Mouse (Mus musculus) lung, postnatal 14 days (tissue): Measurements from ENCODE around the gene Wnt1.
A peak's percentile ranks its signal among the peaks of the same experiment; 100 is the strongest.

Source experiments
- DNase-seq: peaks from one replicate; pipeline ENCODE4 v3.0.0; 2021

Wnt1 gene

DNA sequence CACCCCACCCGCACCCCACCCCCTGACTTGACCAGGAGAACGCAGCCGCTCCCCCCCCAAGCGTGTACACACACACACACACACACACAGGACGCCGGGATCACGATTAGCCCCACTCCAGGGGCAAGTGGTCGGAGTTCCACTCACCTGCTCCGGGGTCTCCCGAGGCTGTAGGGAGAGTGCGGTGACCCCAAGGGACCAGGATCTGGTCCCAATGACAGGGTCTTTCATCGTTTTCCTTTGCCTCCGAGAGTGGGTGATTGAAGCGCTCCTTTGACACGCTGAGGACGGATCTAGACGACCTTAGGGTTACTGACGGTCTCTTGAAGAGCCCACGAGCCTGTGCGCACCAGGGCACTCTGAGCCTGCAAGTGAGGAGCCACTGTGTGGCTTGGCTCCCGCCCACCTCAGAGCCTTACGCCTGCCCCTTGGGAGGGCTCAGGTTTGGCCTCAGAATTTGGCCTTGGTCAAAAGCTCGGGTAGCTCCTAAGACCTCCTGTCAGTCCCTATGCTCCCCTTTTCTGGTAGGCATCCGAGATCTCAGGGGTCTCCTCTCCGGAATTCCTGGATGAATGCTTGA lies 11.4 kb upstream of the Wnt1 start:
- no peak for DNase-seq

DNA sequence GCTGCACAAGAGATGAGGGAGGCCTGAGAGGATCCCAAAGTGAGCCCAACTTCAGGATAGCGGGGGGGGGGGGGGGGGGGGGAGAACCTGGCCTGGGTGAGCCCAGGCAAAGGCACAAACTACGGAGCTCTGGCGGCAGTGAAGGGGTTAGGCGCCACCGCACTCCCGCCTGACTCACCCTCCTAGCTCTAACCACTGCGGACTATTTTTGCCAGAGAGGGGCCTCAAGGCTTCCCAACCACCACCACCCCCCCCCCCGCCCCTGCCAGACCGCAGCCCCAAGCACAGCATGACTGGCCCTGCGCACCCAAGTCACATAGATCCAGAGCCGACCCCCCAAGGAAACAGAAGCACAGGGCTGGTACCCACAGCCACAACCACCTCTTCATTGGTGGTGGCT lies 10.9 kb upstream of the Wnt1 start:
- DNase-seq: no peak

DNA sequence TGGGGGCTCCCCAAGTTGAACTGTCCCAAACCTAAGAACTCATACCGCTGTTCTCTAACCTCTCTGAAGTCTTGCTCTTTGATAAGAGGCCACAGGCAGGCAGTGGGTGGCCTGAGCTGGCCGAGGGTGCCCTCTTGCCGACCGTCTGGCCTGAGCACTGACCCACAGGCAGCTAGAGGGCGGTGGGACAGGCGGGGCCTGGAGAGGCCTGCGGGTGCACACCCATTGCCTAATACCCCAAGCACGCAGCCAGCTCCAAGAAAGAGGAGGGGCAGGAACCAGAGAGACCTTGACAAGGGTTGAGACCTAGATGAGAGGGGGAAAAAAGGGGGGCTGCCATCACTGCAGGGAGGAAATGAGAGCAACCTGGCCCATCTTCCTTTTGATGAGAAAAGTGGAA lies 9.6 kb upstream of the Wnt1 start:
- no peak for DNase-seq

DNA sequence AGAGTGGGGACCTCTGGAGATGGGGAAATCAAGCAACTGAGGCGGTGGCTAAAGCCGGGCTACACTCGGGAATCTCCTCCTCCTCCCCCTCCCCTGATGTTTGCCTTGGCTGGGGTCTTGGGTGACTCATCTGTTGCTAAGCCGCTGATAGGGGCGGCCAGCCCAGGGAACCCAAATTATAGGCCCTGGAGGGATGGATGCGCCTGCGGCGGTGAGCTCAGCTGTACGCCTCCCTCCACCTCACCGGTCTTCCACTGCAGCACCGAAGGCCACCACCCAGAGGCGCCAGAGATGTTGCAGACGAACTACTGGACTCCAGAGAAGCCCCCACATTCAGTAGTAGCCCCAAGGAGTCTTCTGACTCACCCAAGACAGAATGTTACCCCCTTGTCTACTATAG lies 9.1 kb upstream of the Wnt1 start:
- DNase-seq: no peak

DNA sequence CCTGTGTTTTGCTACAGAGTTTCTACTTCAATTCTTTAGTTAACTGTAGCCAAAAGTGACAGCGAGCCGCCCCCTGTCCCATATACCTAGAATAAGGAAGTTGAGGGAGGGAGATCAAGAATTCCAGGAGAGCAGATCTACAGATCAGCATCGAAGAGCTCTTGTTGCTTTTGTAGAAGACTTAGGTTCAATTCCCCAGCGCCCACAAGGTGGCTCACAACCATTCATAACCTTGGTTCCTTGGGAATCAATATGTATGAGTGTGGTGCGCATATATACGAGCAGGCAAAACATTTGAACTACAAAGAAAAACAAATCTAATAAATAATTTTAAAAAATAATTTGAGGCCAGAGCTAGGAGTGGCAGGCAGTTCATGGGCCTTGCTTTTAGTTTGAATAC lies 8.5 kb upstream of the Wnt1 start:
- no peak for DNase-seq

DNA sequence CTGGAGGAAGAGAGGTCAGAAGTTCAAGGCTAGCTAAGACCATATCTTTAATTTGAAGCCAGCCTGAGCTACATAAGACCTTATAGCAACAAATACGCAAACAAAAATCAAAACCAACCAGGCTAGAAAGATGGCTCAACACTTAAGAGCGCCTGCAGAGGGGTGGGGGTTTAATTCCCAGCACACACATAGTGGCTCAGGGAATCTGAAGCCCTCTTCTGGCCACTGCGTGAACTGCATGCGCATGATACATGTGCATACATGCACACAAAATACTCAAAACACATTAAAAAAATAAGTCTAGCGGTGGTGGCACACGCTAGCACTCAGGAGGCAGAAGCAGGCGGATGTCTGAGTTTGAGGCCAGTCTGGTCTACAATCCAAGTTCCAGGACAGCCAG lies 3.9 kb upstream of the Wnt1 start:
- no peak for DNase-seq

DNA sequence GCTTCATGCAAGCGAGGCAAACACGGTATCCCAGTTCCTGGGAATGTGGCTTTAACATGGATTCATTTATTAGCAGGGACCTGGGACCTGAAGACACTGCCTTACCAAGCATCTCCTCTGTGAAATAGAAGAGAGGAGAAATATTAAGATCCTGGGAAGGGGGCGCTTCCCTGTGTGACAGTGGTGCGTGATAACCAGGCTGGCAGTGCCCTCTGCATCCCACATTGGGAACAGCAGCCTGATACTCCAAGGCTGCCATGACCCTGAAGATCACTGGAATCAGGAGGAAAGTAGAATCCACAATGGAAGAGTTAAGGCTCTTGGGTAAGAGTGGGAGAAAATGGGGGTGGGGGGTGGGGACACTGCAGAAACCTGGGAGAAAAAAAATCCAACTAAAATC lies 1.7 kb upstream of the Wnt1 start:
- no peak for DNase-seq

DNA sequence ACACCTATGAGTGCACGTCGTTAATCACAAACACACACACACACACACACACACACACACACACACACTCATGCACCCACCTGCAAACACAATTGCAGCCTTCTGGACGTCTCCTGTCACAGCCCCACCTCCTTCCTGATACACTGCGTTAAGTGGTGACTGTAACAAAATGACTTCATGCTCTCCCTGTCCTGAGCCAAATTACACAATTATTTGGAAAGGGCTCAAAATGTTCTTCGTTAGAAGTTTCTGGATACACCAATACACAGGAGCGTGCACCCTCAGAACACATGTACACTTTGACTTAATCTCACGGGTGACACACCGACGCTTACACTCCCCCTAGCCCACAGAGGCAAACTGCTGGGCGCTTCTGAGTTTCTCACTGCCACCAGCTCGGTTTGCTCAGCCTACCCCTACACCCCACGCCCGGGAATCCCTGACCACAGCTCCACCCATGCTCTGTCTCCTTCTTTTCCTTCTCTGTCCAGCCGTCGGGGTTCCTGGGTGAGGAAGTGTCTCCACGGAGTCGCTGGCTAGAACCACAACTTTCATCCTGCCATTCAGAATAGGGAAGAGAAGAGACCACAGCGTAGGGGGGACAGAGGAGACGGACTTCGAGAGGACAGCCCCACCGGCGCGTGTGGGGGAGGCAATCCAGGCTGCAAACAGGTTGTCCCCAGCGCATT lies 541 bp upstream of the Wnt1 start:
- DNase-seq: no peak

DNA sequence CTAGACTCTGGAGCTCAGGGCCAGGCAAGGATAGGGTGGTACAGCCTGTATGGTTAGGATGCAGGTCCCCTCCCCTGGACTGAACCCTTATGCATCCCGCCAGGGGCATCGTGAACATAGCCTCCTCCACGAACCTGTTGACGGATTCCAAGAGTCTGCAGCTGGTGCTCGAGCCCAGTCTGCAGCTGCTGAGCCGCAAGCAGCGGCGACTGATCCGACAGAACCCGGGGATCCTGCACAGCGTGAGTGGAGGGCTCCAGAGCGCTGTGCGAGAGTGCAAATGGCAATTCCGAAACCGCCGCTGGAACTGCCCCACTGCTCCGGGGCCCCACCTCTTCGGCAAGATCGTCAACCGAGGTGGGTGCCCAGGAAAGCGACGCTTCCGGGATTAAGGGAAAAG lies 1.1 kb downstream of the Wnt1 start:
- DNase-seq: no peak

DNA sequence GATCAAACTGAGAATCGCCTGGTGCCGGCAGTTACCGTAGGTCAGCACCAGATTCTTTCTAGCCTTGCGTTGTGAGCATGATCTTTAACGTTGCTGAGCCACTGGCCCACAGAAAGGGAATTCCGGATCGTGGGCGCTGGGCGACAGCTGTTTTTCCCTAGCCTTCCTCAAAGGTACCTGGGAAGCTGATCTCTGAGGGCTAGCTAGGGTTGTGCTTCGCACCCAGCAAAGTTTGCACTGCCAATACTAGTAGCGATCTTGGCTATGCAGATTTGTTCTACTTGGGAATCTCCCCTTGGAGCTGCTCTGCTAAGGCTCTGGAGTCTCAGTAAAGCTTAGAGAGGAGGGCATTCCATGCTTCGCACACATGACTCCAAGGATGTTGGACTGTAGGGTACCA lies 1.6 kb downstream of the Wnt1 start:
- no peak for DNase-seq

DNA sequence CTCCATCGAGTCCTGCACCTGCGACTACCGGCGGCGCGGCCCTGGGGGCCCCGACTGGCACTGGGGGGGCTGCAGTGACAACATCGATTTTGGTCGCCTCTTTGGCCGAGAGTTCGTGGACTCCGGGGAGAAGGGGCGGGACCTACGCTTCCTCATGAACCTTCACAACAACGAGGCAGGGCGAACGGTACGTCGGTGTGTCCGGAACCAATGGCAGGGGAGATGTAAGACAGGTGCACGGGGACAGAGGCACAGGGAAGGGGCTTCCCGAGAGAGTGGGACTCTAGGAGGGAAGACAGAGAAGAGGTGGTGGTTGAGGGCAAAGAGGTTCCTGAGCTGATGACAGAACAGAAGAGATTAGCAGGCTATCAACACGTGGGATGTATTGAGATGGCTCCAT lies 2.1 kb downstream of the Wnt1 start:
- DNase-seq: no peak

DNA sequence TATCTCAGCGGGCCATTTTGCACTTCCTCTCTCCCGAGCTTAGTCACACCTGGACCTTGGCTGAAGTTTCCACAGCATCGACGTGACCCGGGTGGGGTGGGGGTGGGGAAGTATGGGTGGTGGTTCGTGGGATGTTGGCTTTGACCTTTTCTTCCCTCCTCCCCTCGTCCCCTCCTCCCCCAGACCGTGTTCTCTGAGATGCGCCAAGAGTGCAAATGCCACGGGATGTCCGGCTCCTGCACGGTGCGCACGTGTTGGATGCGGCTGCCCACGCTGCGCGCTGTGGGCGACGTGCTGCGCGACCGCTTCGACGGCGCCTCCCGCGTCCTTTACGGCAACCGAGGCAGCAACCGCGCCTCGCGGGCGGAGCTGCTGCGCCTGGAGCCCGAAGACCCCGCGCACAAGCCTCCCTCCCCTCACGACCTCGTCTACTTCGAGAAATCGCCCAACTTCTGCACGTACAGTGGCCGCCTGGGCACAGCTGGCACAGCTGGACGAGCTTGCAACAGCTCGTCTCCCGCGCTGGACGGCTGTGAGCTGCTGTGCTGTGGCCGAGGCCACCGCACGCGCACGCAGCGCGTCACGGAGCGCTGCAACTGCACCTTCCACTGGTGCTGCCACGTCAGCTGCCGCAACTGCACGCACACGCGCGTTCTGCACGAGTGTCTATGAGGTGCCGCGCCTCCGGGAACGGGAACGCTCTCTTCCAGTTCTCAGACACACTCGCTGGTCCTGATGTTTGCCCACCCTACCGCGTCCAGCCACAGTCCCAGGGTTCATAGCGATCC lies 2.8 kb downstream of the Wnt1 start:
- no peak for DNase-seq

DNA sequence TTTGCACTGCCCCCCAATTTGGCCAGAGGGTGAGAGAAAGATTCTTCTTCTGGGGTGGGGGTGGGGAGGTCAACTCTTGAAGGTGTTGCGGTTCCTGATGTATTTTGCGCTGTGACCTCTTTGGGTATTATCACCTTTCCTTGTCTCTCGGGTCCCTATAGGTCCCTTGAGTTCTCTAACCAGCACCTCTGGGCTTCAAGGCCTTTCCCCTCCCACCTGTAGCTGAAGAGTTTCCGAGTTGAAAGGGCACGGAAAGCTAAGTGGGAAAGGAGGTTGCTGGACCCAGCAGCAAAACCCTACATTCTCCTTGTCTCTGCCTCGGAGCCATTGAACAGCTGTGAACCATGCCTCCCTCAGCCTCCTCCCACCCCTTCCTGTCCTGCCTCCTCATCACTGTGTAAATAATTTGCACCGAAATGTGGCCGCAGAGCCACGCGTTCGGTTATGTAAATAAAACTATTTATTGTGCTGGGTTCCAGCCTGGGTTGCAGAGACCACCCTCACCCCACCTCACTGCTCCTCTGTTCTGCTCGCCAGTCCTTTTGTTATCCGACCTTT lies 3.6 kb downstream of the Wnt1 start:
- no peak for DNase-seq

DNA sequence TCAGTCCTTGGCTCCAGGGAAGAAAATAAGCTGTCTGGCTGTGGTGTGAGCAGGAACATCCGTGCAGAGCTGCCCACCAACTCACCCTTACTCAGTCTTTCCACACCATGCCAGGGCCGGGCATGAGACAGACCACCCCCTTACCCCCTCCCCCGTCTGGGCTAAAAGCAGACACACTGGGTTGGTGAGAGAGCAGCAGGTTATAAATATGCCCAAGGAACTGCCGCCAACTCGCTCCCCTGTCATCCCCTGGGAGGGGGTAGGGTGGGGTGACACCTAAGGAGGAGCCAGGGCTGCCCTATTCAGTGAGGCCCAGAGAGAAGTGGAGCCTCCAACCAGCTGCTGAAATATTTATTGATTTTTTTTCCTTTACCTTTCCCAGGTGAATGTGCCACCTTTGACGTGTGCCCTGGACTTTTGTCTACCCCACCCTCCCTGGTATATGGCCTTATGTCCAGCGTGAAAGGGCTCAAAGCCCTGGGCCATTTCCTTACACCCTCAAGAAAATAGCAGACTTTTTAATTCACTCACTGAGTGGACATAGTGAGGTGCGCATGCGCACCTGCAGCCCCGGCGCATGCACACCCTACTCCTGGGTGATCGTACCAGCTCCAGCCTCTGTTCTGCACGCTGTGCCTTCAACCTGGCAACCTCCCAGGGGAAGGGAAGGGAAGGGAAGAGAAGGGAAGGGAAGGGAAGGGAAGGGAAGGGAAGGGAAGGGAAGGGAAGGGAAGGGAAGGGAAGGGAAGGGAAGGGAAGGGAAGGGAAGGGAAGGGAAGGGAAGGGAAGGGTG lies 7.3 kb downstream of the Wnt1 start:
- no peak for DNase-seq

DNA sequence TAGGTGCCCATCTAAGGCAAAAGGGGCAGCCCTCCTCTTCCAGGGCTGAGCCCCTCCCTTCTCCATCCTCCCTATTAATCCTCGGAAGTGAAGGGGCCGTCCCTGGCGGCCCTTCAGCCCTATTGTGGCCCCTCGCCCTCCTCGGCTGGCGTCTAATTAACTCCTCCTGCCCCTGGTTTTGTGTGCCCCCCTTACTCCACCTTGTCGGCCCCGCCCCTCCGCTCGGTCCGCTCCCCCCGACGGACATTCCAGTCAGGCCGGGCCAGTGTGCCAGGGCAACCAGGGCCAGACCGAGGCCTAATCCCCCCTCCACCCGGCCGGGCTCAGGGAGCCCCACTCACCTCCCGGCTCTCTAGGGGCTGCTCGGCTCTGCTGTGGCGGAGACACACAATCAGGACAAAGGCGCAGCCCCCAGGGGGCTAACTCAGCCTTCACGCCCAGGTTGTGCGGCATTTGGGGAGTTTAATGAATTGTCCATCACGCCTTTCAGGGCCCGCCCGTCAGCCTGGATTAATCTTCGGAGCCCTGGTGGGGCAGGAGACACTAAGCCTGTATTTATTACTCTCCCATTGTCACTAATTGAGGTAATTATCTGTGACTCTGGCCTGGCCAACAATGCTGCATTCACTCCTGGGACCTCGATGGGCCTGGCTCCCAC lies 8.3 kb downstream of the Wnt1 start:
- no peak for DNase-seq

DNA sequence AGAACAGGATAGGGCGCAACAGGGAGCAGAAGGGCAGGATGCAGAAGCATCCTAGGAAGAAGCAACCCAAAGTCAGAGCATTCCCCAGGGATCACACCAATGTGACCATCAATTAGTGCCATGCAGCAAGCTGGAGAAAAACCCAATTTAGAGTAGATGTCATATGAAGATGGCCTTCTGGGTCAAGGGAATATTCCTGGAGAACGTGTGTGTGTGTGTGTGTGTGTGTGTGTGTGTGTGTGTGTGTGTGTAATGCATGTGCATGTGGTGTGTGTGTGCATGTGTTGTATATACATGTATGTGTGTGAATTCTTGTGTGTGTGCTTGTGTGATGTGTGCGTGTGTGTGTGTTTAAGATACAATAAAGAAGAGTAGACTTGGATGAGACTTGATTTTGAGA lies 9.2 kb downstream of the Wnt1 start:
- DNase-seq: no peak

DNA sequence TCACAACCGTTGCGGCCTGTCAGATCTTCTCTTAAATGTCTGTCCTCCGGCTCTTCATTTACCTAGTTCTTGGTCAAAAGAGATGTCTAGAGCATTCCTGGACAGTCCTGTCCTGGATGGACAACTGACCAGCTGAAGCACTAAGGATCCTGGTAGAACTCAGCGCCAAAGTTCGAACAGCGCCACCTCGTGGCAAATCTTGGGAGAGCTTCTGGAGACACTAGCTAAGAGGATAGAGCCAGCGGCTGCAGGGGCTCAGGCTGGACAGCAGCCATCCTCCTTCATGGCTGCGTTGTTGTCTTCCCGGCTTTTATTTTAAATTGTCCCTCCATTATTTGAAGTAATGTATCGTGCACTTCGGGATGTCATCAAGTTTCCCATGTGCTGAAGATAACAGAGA lies 9.7 kb downstream of the Wnt1 start:
- peak; percentile 90 for DNase-seq

DNA sequence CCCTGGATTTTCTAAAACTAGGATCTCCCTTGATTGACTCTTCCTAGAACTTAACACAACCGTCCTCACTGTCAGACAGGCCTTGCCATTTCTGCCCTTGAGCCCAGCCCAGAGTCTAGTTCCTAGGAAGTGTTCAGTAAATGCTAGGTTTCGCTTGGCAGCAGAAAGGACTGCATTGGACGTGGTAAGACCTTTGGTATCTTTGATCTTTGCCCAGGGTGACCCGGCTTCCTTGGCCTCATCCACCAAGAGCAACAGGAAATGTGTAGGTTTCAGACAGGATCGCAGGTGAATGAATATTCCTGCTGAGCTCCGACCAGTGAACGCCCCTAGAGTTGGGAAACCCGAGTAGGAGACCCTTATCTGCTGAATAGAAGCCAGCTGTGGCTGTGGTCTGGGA lies 13.3 kb downstream of the Wnt1 start:
- no peak for DNase-seq

DNA sequence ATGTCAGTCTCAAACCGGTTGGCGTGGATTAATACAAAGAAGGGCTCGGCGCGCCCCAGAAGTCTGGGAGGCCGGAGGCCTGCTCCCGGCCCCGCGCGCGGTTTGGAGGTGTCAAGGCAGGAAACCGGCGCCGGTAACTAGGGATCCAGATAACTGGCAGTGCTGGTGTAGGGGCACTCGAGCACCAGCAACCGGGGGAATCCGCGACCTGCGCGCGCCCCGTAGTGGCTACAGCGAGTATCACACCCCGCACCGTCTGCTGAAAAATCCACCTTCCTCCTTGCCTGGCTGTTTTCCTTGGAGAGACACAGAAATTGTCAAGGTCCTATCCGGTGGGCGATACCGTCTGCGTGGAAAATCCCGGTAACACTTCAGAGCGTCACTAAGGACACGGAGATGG lies 14.4 kb downstream of the Wnt1 start:
- DNase-seq: peak; percentile 89

DNA sequence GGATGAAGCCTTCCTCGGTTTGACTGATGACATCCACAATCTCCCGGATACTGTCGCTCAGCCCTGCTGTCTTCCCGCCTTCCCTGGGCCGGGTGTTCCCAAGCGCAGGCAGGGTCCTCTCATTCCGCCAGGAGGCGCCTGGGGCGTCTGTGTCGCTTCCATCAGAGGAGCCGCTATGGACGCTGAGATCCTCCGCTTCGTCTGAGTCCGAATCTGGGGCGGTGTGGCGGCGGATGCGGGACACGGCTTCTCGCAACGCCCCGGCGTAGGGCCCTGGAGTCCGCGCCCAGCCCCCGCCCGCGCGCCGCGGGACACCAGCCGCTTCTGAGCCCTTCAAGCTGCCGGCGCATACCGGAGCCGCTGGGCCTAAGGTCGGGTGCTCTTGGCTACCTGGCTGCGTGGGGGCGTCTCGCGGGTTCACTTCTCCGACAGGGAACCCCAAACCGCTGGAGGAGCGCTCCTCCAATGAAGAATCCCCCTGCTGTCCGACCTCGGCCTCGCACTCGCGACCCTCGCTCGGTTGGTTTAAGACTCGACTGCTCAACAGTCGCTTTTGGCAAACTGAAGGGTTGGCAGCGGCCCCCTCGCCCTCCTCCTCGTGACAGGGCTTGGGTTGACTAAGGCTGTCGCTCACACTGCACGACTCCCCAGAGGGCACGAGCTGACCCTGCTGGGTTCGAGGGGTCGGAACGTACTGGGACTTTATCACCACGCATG lies 15.8 kb downstream of the Wnt1 start:
- peak; percentile 79 for DNase-seq

DNA sequence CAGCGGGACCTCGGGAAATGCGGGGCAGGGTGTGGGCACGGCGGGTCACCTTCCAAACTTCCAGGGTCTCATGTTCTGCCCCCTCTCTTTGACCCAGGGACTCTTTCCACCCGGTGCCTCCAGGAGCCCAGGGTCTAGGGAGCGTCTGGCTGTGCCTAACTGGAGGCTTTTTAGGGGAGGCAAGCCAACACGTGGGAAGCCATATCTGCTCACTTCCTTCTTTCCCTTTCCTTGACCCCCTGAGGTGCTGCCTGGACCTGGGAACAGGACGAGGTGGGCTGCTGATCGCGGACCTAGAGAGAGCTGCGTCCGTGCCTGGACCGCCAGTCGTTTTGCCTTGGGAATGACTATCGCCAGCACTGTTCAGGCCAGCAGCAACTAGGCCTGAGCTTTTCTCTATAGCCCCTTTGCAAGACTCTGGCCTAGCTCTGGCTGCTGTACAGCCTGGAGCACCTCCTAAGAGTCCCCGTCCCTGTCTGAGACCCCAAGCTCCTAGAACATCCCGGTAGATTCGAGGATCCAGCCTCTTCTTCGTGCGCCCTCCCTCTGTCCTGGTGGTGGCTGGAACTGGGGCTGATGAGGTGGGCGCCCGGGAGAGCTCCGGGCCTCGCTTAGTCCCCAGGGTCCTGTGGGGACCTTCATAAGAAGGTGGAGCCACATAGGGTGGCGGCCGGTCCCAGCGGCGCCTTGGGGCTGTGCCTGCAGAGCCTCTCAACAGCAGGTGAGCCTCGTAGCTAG lies 16.6 kb downstream of the Wnt1 start:
- DNase-seq: no peak
